Mouse (Mus musculus) midbrain, embryonic 10.5 days (tissue): ENCODE measurements around the gene Kcnmb2. TPM values are rescaled to one million over a fixed set of nuclear protein-coding genes. Genes with fewer than 3 reads are reported as not detected.

Experiments used
- DNase-seq: peaks from one replicate; pipeline ENCODE4 v3.0.0-alpha.2; 2017; ENCODE audit warnings: low spot score
- H3K27ac ChIP-seq: fragments of 300-500 bp; sonication (generic); replicated peaks from 2 replicates; pipeline ENCODE4 v1.5.1; 2016; ENCODE audit warnings: mild to moderate bottlenecking
- H3K27me3 ChIP-seq: fragments of 300-500 bp; sonication (generic); 2 replicates; pipeline ENCODE4 v1.6.1; 2016; ENCODE audit warnings: low read depth, mild to moderate bottlenecking; ENCODE audit not compliant: poor library complexity, severe bottlenecking
- H3K36me3 ChIP-seq: fragments of 300-500 bp; sonication (generic); 2 replicates; pipeline ENCODE4 v1.6.1; 2016; ENCODE audit warnings: mild to moderate bottlenecking, moderate library complexity
- H3K4me1 ChIP-seq: fragments of 300-500 bp; sonication (generic); 2 replicates; pipeline ENCODE4 v1.6.1; 2016
- H3K4me3 ChIP-seq: fragments of 300-500 bp; sonication (generic); 2 replicates; pipeline ENCODE4 v1.5.1; 2016; ENCODE audit warnings: mild to moderate bottlenecking, moderate library complexity
- H3K9me3 ChIP-seq: fragments of 300-500 bp; sonication (generic); replicated peaks from 2 replicates; pipeline ENCODE4 v1.6.1; 2016; ENCODE audit warnings: mild to moderate bottlenecking
- WGBS: fragments of 180-500 bp; shearing (Covaris S2); methylation state at CpG from one replicate; pipeline ENCODE4 v1.1.7; 2016; 5-methylcytosine and 5-hydroxymethylcytosine counted together
- polyA plus RNA-seq: library from polyadenylated mRNA; unstranded; fragments of >200 nt; fragmentation: Nextera tagmentation; extraction: Ambion mirVana; gene quantifications from 2 replicates; pipeline ENCODE4 v1.2.1, GENCODE M21; 2016

Kcnmb2 gene
- polyA plus RNA-seq, 1 experiment from 2014 or later: 1.8 TPM

DNA sequence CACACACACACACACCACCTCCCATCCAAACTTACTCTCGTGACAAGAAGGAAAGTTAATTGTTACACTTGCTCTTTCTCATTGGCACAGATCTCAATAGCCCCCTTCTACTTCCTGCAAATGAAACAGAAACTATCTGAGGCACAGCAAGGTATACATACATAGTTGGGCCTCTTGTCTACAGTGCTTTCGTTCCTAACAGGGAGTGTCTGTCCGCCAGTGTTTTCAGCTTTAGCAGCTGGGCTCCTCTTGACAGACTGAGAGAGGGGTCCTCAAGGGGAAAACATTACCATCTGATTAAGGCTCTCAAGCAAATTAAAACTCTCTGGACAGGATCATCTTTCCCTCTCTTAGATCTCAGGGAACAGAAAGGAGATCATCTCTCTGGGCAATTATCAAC, 51.9 kb downstream of the Kcnmb2 start:
- Histone ChIP-seq H3K4me3 (no peak overlapping the region), H3K27ac (0 out of 2 replicates have a peak overlapping the region, but pooled peaks have one; percentile 6), H3K36me3 (no peaks in the 10 kb centered on the region), H3K4me1 (peaks cover 11% of the 10 kb centered on the region; the same call in 1 of the 2 replicates), H3K9me3 (no peaks in the 10 kb centered on the region), H3K27me3 (no peaks in the 10 kb centered on the region)
- WGBS: 71% methylated on average over 3 of the region's 3 CpGs
- no peak for DNase-seq

DNA sequence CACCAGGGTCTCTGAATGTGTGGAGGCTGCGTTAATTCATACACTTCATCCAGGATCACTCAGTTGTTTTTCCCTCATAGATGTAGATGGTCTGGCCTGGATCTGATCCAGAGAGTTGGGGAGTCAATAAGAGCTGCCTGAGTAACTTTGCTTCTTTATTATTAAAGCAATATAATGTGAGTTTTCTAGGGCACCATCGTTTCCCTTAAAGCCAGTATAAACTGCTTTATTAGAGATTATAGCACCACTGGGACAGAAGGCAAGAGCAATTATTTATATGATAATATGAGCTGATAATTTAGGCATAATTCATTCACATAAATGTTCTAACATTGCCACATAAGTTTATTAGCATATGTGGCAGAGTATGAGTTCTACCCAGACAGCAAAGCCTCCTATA, 52.7 kb downstream of the Kcnmb2 start:
- no peaks in the 10 kb centered on the region for H3K36me3 ChIP-seq
- peaks cover 11% of the 10 kb centered on the region; the same call in 1 of the 2 replicates for H3K4me1 ChIP-seq
- H3K27me3 ChIP-seq: no peaks in the 10 kb centered on the region
- 92% methylated on average over 2 of the region's 2 CpGs for WGBS
- H3K4me3 ChIP-seq: no peak overlapping the region
- H3K9me3 ChIP-seq: no peaks in the 10 kb centered on the region
- no peak for DNase-seq
- no peak overlapping the region for H3K27ac ChIP-seq

DNA sequence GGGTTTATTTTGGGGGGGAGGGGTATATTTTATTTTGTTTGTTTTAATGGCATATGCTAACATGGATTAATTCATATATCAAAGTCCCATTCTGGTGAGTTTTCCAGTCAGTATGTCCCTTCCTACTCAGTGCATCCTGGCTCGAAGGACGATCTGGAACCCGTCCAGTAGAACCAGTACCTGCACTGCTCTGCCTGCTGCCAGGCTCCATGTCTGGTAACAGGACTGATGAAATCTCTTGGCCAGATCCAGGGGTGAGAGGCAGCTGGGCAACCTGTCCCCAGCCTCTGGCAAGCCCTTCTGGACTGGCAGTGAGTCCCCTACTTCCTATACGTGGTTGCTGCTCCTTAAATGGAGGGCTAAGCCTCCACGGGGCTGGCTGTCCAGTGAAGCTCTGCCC, 57.5 kb downstream of the Kcnmb2 start:
- H3K27me3 ChIP-seq: no peaks in the 10 kb centered on the region
- H3K27ac ChIP-seq: 0 out of 2 replicates have a peak overlapping the region, but pooled peaks have one; percentile 43
- 72% methylated on average over 5 of the region's 5 CpGs for WGBS
- no peak overlapping the region for H3K4me3 ChIP-seq
- DNase-seq: no peak
- no peaks in the 10 kb centered on the region for H3K9me3 ChIP-seq
- peaks cover 10% of the 10 kb centered on the region for H3K4me1 ChIP-seq
- no peaks in the 10 kb centered on the region for H3K36me3 ChIP-seq

DNA sequence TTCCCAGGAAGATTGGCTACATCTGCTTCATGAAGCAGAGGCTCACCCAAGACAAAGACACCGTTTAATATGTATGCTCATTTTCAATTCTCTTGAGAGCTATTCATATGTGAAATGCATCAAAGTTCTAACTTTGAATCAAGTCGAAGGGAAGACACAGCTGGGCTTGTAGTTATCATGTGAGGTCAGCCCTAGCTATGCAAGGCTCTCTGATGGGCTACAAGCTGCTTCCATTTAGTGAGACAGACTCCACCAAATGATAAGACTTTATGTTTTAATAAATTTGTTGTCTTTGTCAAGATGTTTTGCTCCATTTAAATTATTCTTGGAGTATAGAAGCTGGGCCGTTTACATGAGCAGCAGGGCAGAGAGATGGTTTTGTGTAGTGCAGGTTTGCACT, 58.9 kb downstream of the Kcnmb2 start:
- Histone ChIP-seq H3K36me3 (no peaks in the 10 kb centered on the region), H3K27me3 (no peaks in the 10 kb centered on the region), H3K4me1 (peaks cover 11% of the 10 kb centered on the region), H3K27ac (no peak overlapping the region; the same call in 1 of the 2 replicates), H3K9me3 (no peaks in the 10 kb centered on the region), H3K4me3 (no peak overlapping the region)
- DNase-seq: no peak
- WGBS: 76% methylated on average over 3 of the region's 3 CpGs

DNA sequence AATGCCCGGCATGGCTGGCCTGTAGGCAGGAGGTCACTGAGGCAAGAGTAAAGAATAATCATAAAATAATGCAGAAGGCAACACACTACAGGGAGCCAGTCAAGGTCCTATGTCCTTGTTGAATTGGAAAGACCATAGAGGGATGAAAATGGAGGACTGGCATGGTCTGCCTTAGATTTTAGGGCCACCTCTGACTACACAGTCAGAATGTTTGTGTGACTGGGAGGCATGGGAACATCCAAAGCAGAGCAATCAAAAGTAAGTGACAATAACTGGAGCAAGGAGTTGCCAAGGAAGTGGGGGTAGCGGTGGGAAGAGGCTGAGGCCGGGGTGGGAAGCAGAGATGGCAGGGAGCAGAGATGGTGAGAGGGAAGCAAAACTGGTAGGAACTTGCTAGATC, 60.8 kb downstream of the Kcnmb2 start:
- Histone ChIP-seq H3K4me1 (peaks cover 16% of the 10 kb centered on the region), H3K4me3 (no peak overlapping the region), H3K9me3 (no peaks in the 10 kb centered on the region), H3K27me3 (no peaks in the 10 kb centered on the region), H3K27ac (no peak overlapping the region), H3K36me3 (no peaks in the 10 kb centered on the region)
- 95% methylated on average over 3 of the region's 3 CpGs for WGBS
- DNase-seq: no peak

DNA sequence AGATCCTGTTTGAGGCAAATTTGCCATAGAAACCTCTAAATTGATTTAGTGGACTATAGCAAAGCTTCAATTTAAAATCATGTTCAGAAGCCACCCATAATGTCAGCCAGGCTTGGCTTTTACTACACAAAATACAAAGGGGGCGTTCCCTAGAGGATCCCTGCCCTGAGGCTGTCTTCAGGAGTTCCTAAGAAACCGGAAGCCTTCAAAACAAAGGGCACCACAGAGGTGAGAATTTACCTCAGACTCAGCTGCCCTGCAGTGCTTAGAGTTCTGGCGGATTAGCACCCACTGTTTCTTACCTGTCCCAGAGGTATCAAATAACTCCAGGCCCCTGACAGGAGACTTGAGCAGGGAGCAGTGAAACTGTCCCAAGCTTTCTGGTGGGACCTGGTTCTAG, 77.4 kb downstream of the Kcnmb2 start:
- H3K4me3 ChIP-seq: no peak overlapping the region
- H3K4me1 ChIP-seq: no peaks in the 10 kb centered on the region
- WGBS: 24% methylated on average over 3 of the region's 3 CpGs
- no peaks in the 10 kb centered on the region for H3K9me3 ChIP-seq
- no peaks in the 10 kb centered on the region for H3K36me3 ChIP-seq
- H3K27me3 ChIP-seq: no peaks in the 10 kb centered on the region
- DNase-seq: no peak
- no peak overlapping the region for H3K27ac ChIP-seq

DNA sequence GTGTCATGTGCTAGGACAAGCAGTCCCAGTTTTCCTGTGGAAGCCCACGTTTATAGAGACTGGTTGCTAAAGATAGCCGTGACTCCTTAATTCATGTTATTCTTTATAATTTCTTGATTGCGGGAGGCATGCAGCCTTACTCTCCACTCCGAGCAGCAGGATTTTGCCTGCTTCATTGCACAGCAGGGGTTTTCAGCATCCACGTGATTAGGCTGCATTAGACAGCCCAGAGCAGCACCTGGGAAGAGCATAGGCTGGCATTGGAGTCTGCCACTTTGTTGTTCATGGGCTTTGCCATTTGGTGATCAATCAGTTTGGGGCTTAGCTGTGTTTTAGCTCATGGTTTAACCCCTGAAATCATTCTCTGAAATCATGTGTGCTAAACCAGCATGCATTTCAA, 80.1 kb downstream of the Kcnmb2 start:
- H3K4me1 ChIP-seq: peaks cover 4% of the 10 kb centered on the region; the same call in 1 of the 2 replicates
- WGBS: 55% methylated on average over 5 of the region's 5 CpGs
- H3K36me3 ChIP-seq: no peaks in the 10 kb centered on the region
- H3K9me3 ChIP-seq: no peaks in the 10 kb centered on the region
- no peak overlapping the region for H3K27ac ChIP-seq
- H3K4me3 ChIP-seq: no peak overlapping the region
- no peaks in the 10 kb centered on the region for H3K27me3 ChIP-seq
- no peak for DNase-seq

DNA sequence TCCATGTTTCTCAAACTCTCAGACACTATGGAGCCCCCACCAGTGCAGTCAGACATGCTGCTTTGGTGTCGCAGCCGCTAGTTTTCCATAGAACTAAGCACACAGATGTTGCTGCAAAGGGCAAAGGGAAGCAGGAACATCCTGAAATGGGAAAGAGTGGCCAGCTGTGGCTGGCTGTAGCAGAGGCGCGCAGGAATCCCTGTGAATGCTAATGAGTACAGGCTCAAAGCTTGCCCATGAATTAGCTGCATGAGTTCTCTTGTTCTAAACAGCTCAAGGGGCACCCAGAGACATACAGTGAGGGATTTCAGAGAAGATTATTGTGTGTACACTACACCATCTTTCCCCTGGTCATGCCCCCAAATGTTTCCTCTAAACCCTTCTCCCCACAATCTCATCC, 82.8 kb downstream of the Kcnmb2 start:
- H3K4me3 ChIP-seq: no peak overlapping the region
- H3K36me3 ChIP-seq: no peaks in the 10 kb centered on the region
- no peak for DNase-seq
- WGBS: 86% methylated on average over 4 of the region's 4 CpGs
- no peak overlapping the region for H3K27ac ChIP-seq
- H3K27me3 ChIP-seq: no peaks in the 10 kb centered on the region
- no peaks in the 10 kb centered on the region for H3K9me3 ChIP-seq
- peaks cover 4% of the 10 kb centered on the region; the same call in 1 of the 2 replicates for H3K4me1 ChIP-seq

DNA sequence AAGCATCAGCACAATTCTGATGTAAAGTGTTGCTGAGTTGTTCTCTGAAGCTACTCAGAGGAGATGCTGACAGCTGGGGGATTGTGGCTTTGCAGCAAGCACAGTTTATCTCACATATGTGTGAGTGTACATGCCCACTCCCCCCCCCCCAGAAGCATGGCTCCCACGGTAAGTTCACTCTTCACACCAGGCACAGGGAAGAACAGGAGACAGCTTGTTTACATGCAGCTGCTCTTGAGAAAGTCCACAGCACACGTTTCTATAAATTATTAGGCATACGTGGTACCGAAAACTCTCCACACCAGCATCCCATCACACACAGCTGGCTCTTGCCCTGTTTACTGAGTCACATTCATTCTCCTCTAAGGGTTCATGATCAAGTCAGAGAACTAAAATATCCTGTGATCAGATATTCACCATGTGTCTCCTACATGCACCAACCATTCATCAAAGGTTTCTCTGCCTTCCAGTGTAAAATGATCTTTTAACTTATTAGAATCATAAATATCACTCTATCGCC, 89.3 kb downstream of the Kcnmb2 start:
- H3K4me1 ChIP-seq: no peaks in the 10 kb centered on the region
- no peak overlapping the region for H3K27ac ChIP-seq
- H3K9me3 ChIP-seq: no peaks in the 10 kb centered on the region
- H3K4me3 ChIP-seq: no peak overlapping the region
- no peak for DNase-seq
- 88% methylated on average over 5 of the region's 5 CpGs for WGBS
- H3K36me3 ChIP-seq: no peaks in the 10 kb centered on the region
- no peaks in the 10 kb centered on the region for H3K27me3 ChIP-seq

DNA sequence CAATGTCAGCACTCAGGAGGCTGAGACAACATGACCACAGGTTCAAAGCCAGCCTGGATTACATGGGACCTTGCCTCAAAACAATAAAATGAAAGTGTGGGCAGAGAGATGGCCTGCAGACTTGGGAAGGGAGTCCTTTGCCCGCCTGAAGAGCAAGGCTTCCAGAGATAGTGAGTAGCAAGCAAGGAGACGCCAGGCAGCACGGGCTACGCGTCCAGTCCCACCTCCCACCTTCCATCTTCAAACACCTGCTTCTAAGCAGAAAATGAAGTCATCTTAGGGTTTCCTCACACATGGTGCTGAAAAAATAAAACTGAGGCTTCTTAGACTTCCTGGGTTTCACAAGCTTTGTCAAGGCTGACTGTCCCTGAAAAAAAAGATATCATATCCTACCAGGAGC, 109.3 kb downstream of the Kcnmb2 start:
- no peak for DNase-seq
- H3K27ac ChIP-seq: no peak overlapping the region
- H3K36me3 ChIP-seq: no peaks in the 10 kb centered on the region
- no peak overlapping the region for H3K4me3 ChIP-seq
- H3K9me3 ChIP-seq: no peaks in the 10 kb centered on the region
- no peaks in the 10 kb centered on the region for H3K4me1 ChIP-seq
- 90% methylated on average over 5 of the region's 5 CpGs for WGBS
- no peaks in the 10 kb centered on the region for H3K27me3 ChIP-seq

DNA sequence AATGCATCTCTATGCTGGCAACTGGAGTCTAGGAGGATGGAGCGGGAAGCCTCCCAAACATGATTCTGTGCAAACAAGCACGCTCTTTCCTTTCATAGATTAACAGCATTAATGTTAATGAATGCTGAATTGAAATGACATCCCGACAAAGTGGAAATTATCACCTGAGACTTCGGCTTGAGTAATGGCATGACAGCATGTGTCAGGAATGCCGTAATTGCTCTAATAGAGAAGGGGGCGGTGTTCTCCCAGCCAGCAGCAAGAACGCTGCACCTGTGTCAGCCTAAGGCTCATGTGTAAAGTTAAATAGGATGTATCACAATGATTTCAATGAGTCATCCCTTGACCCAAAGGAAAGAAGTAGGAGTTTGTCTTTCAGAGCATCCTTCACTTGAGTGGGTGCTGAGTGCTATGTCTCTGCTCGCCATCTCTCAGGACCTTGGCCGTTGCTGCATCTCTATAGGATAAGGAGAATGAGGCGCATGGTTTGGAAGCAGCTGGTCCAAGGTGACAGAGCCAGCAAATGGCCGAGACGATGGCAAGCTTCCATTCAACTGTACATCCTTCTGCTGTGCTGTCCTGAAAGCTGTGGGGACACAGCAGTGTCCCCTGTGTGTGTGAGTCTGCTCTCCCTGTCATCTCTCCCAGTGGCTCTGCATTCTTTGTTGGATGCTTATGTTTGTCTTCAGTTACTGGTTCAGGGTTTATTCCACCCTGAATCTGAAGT, 110.1 kb downstream of the Kcnmb2 start:
- Histone ChIP-seq H3K36me3 (no peaks in the 10 kb centered on the region), H3K9me3 (no peaks in the 10 kb centered on the region), H3K27me3 (no peaks in the 10 kb centered on the region), H3K27ac (no peak overlapping the region), H3K4me1 (no peaks in the 10 kb centered on the region), H3K4me3 (no peak overlapping the region)
- no peak for DNase-seq
- WGBS: 92% methylated on average over 12 of the region's 12 CpGs

DNA sequence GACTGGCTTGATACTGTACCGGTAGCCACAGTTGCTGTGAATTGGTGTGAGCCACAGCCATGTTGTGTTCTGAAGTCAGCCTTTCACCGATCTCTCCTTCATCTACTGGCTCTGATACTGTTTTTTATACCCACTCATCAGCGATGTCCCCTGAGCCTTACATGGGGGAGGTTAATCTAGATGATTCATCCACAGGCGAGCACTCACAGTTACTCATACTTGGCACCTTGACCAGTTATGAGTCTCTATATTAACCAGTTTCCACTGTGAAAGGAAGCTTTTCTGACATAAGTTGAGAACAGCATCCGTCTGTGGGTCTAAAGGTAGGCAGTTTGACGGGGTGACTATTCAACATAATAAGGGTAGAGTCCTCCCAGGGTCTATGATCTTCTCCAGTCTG, 118.7 kb downstream of the Kcnmb2 start:
- no peaks in the 10 kb centered on the region for H3K9me3 ChIP-seq
- 88% methylated on average over 6 of the region's 6 CpGs for WGBS
- H3K4me1 ChIP-seq: no peaks in the 10 kb centered on the region
- DNase-seq: no peak
- H3K27ac ChIP-seq: no peak overlapping the region
- no peaks in the 10 kb centered on the region for H3K36me3 ChIP-seq
- H3K27me3 ChIP-seq: no peaks in the 10 kb centered on the region
- H3K4me3 ChIP-seq: no peak overlapping the region

DNA sequence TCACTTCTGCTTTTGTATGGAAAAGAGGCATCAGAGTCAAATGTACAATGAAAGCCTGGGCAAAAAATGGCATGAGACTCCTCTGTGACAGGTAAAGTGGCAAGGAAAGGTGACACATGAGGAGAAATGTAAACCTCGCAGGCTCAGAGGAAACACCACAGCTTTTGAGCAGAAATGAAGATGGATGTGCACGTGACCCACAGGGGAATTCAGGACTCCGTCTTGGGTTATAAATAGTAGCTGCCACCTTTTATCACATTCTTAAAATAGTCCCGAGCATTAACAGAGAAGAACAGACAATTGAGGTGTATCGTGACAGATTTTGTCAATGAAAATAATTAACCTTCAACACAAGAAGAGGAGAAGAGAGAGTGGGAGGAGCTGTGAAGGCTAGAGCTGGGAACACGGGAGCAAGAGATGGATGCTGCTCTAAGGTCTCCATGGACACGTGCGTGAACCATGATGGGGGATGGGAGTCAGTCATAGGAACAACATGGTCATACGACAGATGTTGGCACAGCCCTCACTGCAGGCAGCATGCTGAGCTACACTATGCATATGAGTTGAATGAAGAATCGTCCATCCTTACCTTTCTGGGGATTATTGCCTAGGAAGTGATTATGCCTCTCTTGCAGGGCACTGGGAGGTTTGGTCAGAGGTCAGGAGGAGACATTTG, 127.2 kb downstream of the Kcnmb2 start:
- no peak overlapping the region for H3K4me3 ChIP-seq
- H3K27ac ChIP-seq: no peak overlapping the region
- H3K27me3 ChIP-seq: no peaks in the 10 kb centered on the region
- no peaks in the 10 kb centered on the region for H3K4me1 ChIP-seq
- WGBS: 90% methylated on average over 10 of the region's 10 CpGs
- no peak for DNase-seq
- no peaks in the 10 kb centered on the region for H3K36me3 ChIP-seq
- no peaks in the 10 kb centered on the region for H3K9me3 ChIP-seq
